In genomic region chr15:88733834-88734571, GRCm38 (mm10) we compare ENCODE assay signal across 8 mouse cellular contexts. TPM values are rescaled to one million over a fixed set of nuclear protein-coding genes. Genes with fewer than 3 reads are reported as not detected.
A peak's percentile ranks its signal among the peaks of the same experiment; 100 is the strongest.
DNase-seq lines count a peak whose midpoint lies in the region; ATAC-seq lines count a peak whose summit lies in the region.

Gene Brd1 (minus strand): TSS chr15:88734233.

- peak; percentile 45 for ATAC-seq in inflammation-experienced regulatory T-cells, adult 6 months
- peak; percentile 37 for ATAC-seq in megakaryocyte-erythroid progenitor cell, adult 5-6 weeks (replicated peaks; ENCODE audit: low FRiP score, low TSS enrichment, poor library complexity, severe bottlenecking)

- intact Hi-C loops in gastrocnemius, postnatal 14 days (cut with DNase I; ENCODE audit: low total_unique reads): no loop called here
- intact Hi-C loops in left cerebral cortex, postnatal 14 days (cut with DNase I): no loop called here

- DNase-seq in adipocyte (ENCODE audit: low spot score): peak; percentile 69
- peak; percentile 86 for DNase-seq in embryo, embryonic 10 days (ENCODE audit: low spot score)
- DNase-seq in gastrocnemius, postnatal 14 days: peak; percentile 86
- peak; percentile 37 to 80 for DNase-seq in left cerebral cortex, postnatal 14 days (ENCODE audit: low spot score in 2 of 2)
- peak; percentile 89 for DNase-seq in right cerebral cortex, postnatal 25 days
- DNase-seq in urinary bladder, postnatal 4 days (ENCODE audit: low spot score in 2 of 2): peak; percentile 78 to 84

RNA-seq across cellular contexts. Expression of gene Brd1, which starts in this region (rescaled TPM):
- 10 to 100 TPM; 21.3 to 22.6 TPM for total RNA-seq in gastrocnemius, postnatal 14 days (2021)
- 10 to 100 TPM; 15.8 to 21.7 (median 20.6) TPM for polyA plus RNA-seq in inflammation-experienced regulatory T-cells, adult 6 months (2017; shearing (Covaris generic))
- 10 to 100 TPM; 47.6 to 48.6 TPM for total RNA-seq in left cerebral cortex, postnatal 14 days (2021)
- 32.7 and 46.8 TPM in 2 replicates for total RNA-seq in megakaryocyte-erythroid progenitor cell, adult 5-6 weeks (2014; fragmentation: Nextera tagmentation)
- total RNA-seq in megakaryocyte-erythroid progenitor cell, adult 5-6 weeks (2017): 36.2 and 39.6 TPM in 2 replicates

Comparison
In these comparisons a context has a peak if more than half of its experiments do, and no peak if none do; other contexts are left out.
1. Peak in every context shown above with its lines: DNase-seq and ATAC-seq.